Mouse (Mus musculus) cerebellum, adult 2 months (tissue): ENCODE results near the gene Nlgn2.

ENCODE experiments used
- CTCF ChIP-seq: fragments of 200-500 bp; IDR thresholded peaks from 2 replicates; pipeline ENCODE4 v1.5.1; 2011; ENCODE audit warnings: low read depth, mild to moderate bottlenecking, control low read depth, low read length, moderate library complexity, borderline replicate concordance; ENCODE audit not compliant: insufficient read depth
- POLR2A ChIP-seq: fragments of 200-500 bp; IDR thresholded peaks from 2 replicates; pipeline ENCODE4 v1.6.1; 2011; ENCODE audit warnings: low read length, control low read depth, borderline replicate concordance; ENCODE audit not compliant: insufficient read depth

DNA sequence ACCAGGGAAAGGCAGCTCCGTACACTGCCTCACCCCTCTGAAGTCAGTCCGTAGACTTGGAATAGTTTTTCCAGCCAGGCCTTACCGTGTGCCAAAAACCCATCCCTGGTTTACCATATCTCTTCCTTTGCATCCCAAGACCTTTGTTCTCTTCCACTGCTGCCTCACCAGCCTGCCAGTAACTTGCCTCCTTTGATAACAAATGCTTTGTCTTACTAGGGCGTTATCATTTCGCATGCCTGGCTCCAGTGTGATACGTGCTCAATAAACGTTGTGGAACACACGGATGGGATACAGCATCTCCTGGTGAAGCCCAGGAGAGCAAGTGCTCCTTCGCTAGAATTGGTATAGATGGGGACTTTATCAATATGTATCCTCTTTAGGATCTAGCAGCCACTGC, 29.8 kb upstream of the Nlgn2 start:
- TF ChIP-seq POLR2A, result no peak
- no peak for TF ChIP-seq CTCF
